Comparison of ENCODE assay signal across 30 mouse cellular contexts in the genomic region with DNA sequence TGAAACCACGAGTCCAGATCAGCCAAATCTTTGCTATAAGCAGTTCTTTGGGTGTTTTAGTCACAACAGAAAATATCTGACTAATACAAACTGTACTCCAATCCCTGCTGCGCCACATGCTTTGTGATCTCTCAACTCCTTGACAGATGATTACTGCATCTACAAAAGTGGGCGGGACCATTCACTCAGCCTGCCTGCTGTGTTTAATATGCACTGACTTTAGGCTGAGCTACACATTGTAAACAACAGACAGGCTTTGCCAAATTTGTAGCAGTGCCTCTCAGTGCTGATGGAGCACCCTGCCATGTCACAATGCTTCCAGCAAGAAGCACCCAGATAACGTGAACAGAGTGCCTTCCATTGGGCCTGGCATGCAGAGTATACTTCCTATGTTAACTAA. TPM values are rescaled to one million over a fixed set of nuclear protein-coding genes. Genes with fewer than 3 reads are reported as not detected.
DNase-seq lines count a peak whose midpoint lies in the region; ATAC-seq lines count a peak whose summit lies in the region.
"Had no signal": no experiment of that assay in that cellular context is flagged by ENCODE, and none has a peak within 500 bp of the region (broad histone marks: within the 10 kb centered on the region; RNA-seq: fewer than 3 reads in every experiment).

No protein-coding gene starts in this region.

- H3K4me1 ChIP-seq in forebrain, embryonic 13.5 days, result no peaks in the 10 kb centered on the region
- no peaks in the 10 kb centered on the region for H3K4me1 ChIP-seq in forebrain, embryonic 10.5 days
- no peaks in the 10 kb centered on the region for H3K4me1 ChIP-seq in forebrain, embryonic 15.5 days
- H3K4me1 ChIP-seq in forebrain, embryonic 11.5 days (replicated peaks; ENCODE audit: control insufficient read depth, insufficient read depth, low read length), result no peaks in the 10 kb centered on the region
- 0 out of 2 replicates have a peak, but pooled peaks cover 5% of the 10 kb centered on the region for H3K4me1 ChIP-seq in forebrain, embryonic 16.5 days (replicated peaks; ENCODE audit: control insufficient read depth, insufficient read depth, low read length)
- H3K4me1 ChIP-seq in heart, embryonic 12.5 days (replicated peaks), result peaks cover 2% of the 10 kb centered on the region; the same call in 1 of the 2 replicates
- H3K4me1 ChIP-seq: embryonic facial prominence, embryonic 13.5 days; embryonic facial prominence, embryonic 15.5 days had no signal

- H3K4me3 ChIP-seq in forebrain, embryonic 13.5 days, result no peak overlapping the region
- H3K4me3 ChIP-seq in forebrain, embryonic 10.5 days, result no peak overlapping the region
- H3K4me3 ChIP-seq in forebrain, embryonic 15.5 days, result no peak overlapping the region
- H3K4me3 ChIP-seq in forebrain, embryonic 11.5 days (ENCODE audit: low read depth, low read length), result no peak overlapping the region
- no peak overlapping the region for H3K4me3 ChIP-seq in forebrain, embryonic 16.5 days (replicated peaks; ENCODE audit: low read length)
- no peak overlapping the region for H3K4me3 ChIP-seq in heart, embryonic 12.5 days
- H3K4me3 ChIP-seq: embryonic facial prominence, embryonic 13.5 days; embryonic facial prominence, embryonic 15.5 days; erythroblast, embryonic 14.5 days had no signal

- 73% methylated on average over 4 of the region's 4 CpGs for WGBS in forebrain, embryonic 13.5 days
- 78% methylated on average over 4 of the region's 4 CpGs for WGBS in forebrain, embryonic 10.5 days
- 54% methylated on average over 4 of the region's 4 CpGs for WGBS in forebrain, embryonic 15.5 days
- WGBS in forebrain, embryonic 11.5 days, result 84% methylated on average over 4 of the region's 4 CpGs
- 46% methylated on average over 4 of the region's 4 CpGs for WGBS in forebrain, embryonic 16.5 days
- WGBS in heart, embryonic 12.5 days, result 68% methylated on average over 4 of the region's 4 CpGs

- peak; percentile 71; the same call in 1 of the 2 replicates for ATAC-seq in forebrain, embryonic 13.5 days
- ATAC-seq in forebrain, embryonic 15.5 days (replicated peaks), result peak; percentile 64
- no peak for ATAC-seq in forebrain, embryonic 11.5 days (replicated peaks; ENCODE audit: low FRiP score)
- peak; percentile 91 for ATAC-seq in forebrain, embryonic 16.5 days
- no peak for ATAC-seq in heart, embryonic 12.5 days (ENCODE audit: insufficient number of reproducible peaks, low FRiP score)
- ATAC-seq: activated CD4-positive, CD25-positive, alpha-beta regulatory T cell, adult 4 months; CD4-positive, CD25-positive, alpha-beta regulatory T cell, adult 4 months; Patski had no signal

- H3K36me3 ChIP-seq in forebrain, embryonic 13.5 days (ENCODE audit: poor library complexity, severe bottlenecking), result no peaks in the 10 kb centered on the region
- no peaks in the 10 kb centered on the region for H3K36me3 ChIP-seq in forebrain, embryonic 10.5 days (replicated peaks)
- no peaks in the 10 kb centered on the region for H3K36me3 ChIP-seq in forebrain, embryonic 15.5 days
- H3K36me3 ChIP-seq in forebrain, embryonic 11.5 days (ENCODE audit: control insufficient read depth, insufficient read depth, low read length), result no peaks in the 10 kb centered on the region
- no peaks in the 10 kb centered on the region for H3K36me3 ChIP-seq in forebrain, embryonic 16.5 days (ENCODE audit: control insufficient read depth, insufficient read depth)
- no peaks in the 10 kb centered on the region for H3K36me3 ChIP-seq in heart, embryonic 12.5 days
- H3K36me3 ChIP-seq: embryonic facial prominence, embryonic 13.5 days; embryonic facial prominence, embryonic 15.5 days; G1E had no signal

- no peaks in the 10 kb centered on the region for H3K9me3 ChIP-seq in forebrain, embryonic 13.5 days (replicated peaks)
- H3K9me3 ChIP-seq in forebrain, embryonic 10.5 days, result no peaks in the 10 kb centered on the region
- no peaks in the 10 kb centered on the region for H3K9me3 ChIP-seq in forebrain, embryonic 15.5 days
- no peaks in the 10 kb centered on the region for H3K9me3 ChIP-seq in forebrain, embryonic 11.5 days (ENCODE audit: control insufficient read depth, low read length)
- no peaks in the 10 kb centered on the region for H3K9me3 ChIP-seq in forebrain, embryonic 16.5 days (ENCODE audit: control insufficient read depth, low read length)
- no peaks in the 10 kb centered on the region for H3K9me3 ChIP-seq in heart, embryonic 12.5 days (replicated peaks)
- H3K9me3 ChIP-seq: embryonic facial prominence, embryonic 13.5 days; embryonic facial prominence, embryonic 15.5 days had no signal

- DNase-seq in forebrain, embryonic 10.5 days (ENCODE audit: extremely low spot score, low spot score), result no peak
- no peak for DNase-seq in forebrain, embryonic 11.5 days (ENCODE audit: low spot score)
- DNase-seq in brain, adult 2 months (ENCODE audit: low read depth, low spot score), result peak; percentile 20
- DNase-seq in gastrocnemius, postnatal 25 days, result no peak
- DNase-seq: adrenal gland, adult 8-10 months; adrenal gland, postnatal 14 days; adrenal gland, postnatal 36 days; B cell, adult 2 months; cerebellum, adult 11-12 months; cerebellum, adult 2 months; cerebellum, adult 9-10 months; cerebellum, postnatal 10 days; cerebellum, postnatal 25 days; embryo, embryonic 11 days had no signal

- H3K27ac ChIP-seq in forebrain, embryonic 13.5 days, result no peak overlapping the region
- no peak overlapping the region for H3K27ac ChIP-seq in forebrain, embryonic 10.5 days
- H3K27ac ChIP-seq in forebrain, embryonic 15.5 days (replicated peaks), result no peak overlapping the region
- no peak overlapping the region for H3K27ac ChIP-seq in forebrain, embryonic 11.5 days (ENCODE audit: low read depth, low read length)
- no peak overlapping the region for H3K27ac ChIP-seq in forebrain, embryonic 16.5 days (ENCODE audit: low read length)
- H3K27ac ChIP-seq in heart, embryonic 12.5 days (ENCODE audit: poor library complexity, severe bottlenecking), result no peak overlapping the region
- H3K27ac ChIP-seq: embryonic facial prominence, embryonic 13.5 days; embryonic facial prominence, embryonic 15.5 days had no signal

- H3K27me3 ChIP-seq in forebrain, embryonic 13.5 days, result no peaks in the 10 kb centered on the region
- no peaks in the 10 kb centered on the region for H3K27me3 ChIP-seq in forebrain, embryonic 10.5 days (ENCODE audit: poor library complexity, severe bottlenecking)
- no peaks in the 10 kb centered on the region for H3K27me3 ChIP-seq in forebrain, embryonic 15.5 days
- H3K27me3 ChIP-seq in forebrain, embryonic 11.5 days (ENCODE audit: control insufficient read depth, insufficient read depth, low read length), result no peaks in the 10 kb centered on the region
- H3K27me3 ChIP-seq in forebrain, embryonic 16.5 days (replicated peaks; ENCODE audit: control insufficient read depth, insufficient read depth, low read length), result no peaks in the 10 kb centered on the region
- no peaks in the 10 kb centered on the region for H3K27me3 ChIP-seq in heart, embryonic 12.5 days (replicated peaks)
- H3K27me3 ChIP-seq: CH12.LX; embryonic facial prominence, embryonic 13.5 days; embryonic facial prominence, embryonic 15.5 days; Patski had no signal

- no peak overlapping the region for H3K4me2 ChIP-seq in forebrain, embryonic 13.5 days
- no peak overlapping the region for H3K4me2 ChIP-seq in forebrain, embryonic 15.5 days (replicated peaks)
- no peak overlapping the region for H3K4me2 ChIP-seq in forebrain, embryonic 11.5 days (ENCODE audit: low read depth, low read length, severe bottlenecking)
- no peak overlapping the region for H3K4me2 ChIP-seq in forebrain, embryonic 16.5 days (ENCODE audit: low read length)
- H3K4me2 ChIP-seq in heart, embryonic 12.5 days, result no peak overlapping the region
- H3K4me2 ChIP-seq: embryonic facial prominence, embryonic 13.5 days; embryonic facial prominence, embryonic 15.5 days had no signal

- no peak overlapping the region for H3K9ac ChIP-seq in forebrain, embryonic 13.5 days
- H3K9ac ChIP-seq in forebrain, embryonic 15.5 days (replicated peaks), result no peak overlapping the region
- H3K9ac ChIP-seq in forebrain, embryonic 11.5 days (ENCODE audit: low read length), result no peak overlapping the region
- no peak overlapping the region for H3K9ac ChIP-seq in forebrain, embryonic 16.5 days (replicated peaks; ENCODE audit: low read depth, low read length)
- no peak overlapping the region for H3K9ac ChIP-seq in heart, embryonic 12.5 days
- H3K9ac ChIP-seq: embryonic facial prominence, embryonic 13.5 days; embryonic facial prominence, embryonic 15.5 days had no signal

RNA-seq across cellular contexts. Expression of a gene that starts 58.1 kb away (rescaled TPM):
- polyA plus RNA-seq in forebrain, embryonic 13.5 days (2015; fragmentation: Nextera tagmentation; extraction: Ambion mirVana), result not detected in 2 replicates
- not detected in 2 replicates for polyA plus RNA-seq in forebrain, embryonic 10.5 days (2016; fragmentation: Nextera tagmentation; extraction: Ambion mirVana)
- polyA plus RNA-seq in forebrain, embryonic 15.5 days (2015; fragmentation: Nextera tagmentation; extraction: Ambion mirVana), result not detected in 2 replicates
- polyA plus RNA-seq in forebrain, embryonic 11.5 days (2014; fragmentation: Nextera tagmentation; extraction: Ambion mirVana), result not detected in 2 replicates
- polyA plus RNA-seq in forebrain, embryonic 16.5 days (2015; fragmentation: Nextera tagmentation; extraction: Ambion mirVana), result not detected in 2 replicates
- polyA plus RNA-seq in heart, embryonic 12.5 days (2016; fragmentation: Nextera tagmentation; extraction: Ambion mirVana), result not detected in 2 replicates
- total RNA-seq in gastrocnemius, postnatal 25 days (2021), result not detected
- total RNA-seq: adrenal gland, adult 18-20 months; adrenal gland, adult 8-10 months; adrenal gland, postnatal 14 days; adrenal gland, postnatal 36 days; CH12.LX; G1E had no signal
- polyA plus RNA-seq: activated CD4-positive, CD25-positive, alpha-beta regulatory T cell, adult 4 months; cortical plate, adult 2 months; embryonic facial prominence, embryonic 11.5 days; embryonic facial prominence, embryonic 13.5 days; erythroblast, embryonic 14.5 days; frontal cortex, adult 2 months; G1E; Patski had no signal

Comparison
In these comparisons a context has a peak if more than half of its experiments do, and no peak if none do; other contexts are left out.
1. ATAC-seq: peak in forebrain, embryonic 13.5 days (single experiment), forebrain, embryonic 15.5 days (single experiment) and forebrain, embryonic 16.5 days (single experiment); none in forebrain, embryonic 11.5 days (single experiment) and heart, embryonic 12.5 days (single experiment).